Mouse (Mus musculus): ENCODE results near the gene B3gnt3. TPM values are rescaled to one million over a fixed set of nuclear protein-coding genes. Genes with fewer than 3 reads are reported as not detected.
A peak's percentile ranks its signal among the peaks of the same experiment; 100 is the strongest.

Gene B3gnt3
- polyA plus RNA-seq, 1 experiment, result 5.5 TPM

DNA sequence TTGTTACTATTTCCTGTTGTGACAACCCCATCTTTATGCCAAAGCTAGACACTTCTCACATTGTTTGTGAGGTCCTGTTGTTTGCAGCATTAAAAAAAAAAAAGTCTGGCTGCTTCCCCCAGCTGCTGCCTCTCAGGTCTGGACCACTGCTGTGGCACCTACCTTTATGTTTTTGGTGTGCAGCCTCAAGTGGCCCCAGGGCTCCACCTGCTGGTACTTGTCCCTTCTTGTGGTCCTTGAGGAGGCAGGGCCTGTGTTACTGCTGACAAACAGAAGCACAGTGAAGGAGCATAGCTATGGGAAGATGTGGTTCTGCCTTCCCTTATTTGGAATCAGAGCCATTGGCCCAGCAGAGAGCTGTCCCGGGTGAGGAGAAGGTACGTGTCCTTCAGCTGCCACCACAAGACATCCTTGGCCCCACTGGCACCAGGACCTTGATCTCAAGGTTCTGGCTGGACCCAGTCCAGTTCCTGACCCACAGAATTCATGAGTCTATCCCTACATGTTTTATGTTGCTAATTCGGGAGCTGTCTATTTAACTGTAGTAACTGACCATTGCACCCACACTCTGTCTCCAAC lies 30.2 kb upstream of the B3gnt3 start:
- Histone ChIP-seq H3K36me3 (ENCODE audit: control insufficient read depth, insufficient read depth, low read length) (no peaks in the 10 kb centered on the region), H3K27me3 (replicated peaks; ENCODE audit: control insufficient read depth, insufficient read depth, low read length) (no peaks in the 10 kb centered on the region), H3K27ac (ENCODE audit: insufficient read depth, low read depth, low read length) (no peak overlapping the region), H3K4me1 (ENCODE audit: control insufficient read depth, insufficient read depth, low read length) (no peaks in the 10 kb centered on the region), H3K4me3 (ENCODE audit: insufficient read depth, low read depth, low read length) (no peak overlapping the region)
- TF ChIP-seq POLR2A (IDR thresholded peaks at IDR 0.05; ENCODE audit: low read depth, low read length) (no peak), CTCF (conservative IDR thresholded peaks at IDR 0.05; ENCODE audit: insufficient read depth, insufficient read length, low read depth, low read length) (peak; percentile 57)
- peak; percentile 62 for DNase-seq
- 49% methylated on average over 3 of the region's 3 CpGs for WGBS

- Histone ChIP-seq H3K4me3 (ENCODE audit: insufficient read depth, low read depth, low read length) (no peak overlapping the region), H3K36me3 (ENCODE audit: control insufficient read depth, insufficient read depth, low read length) (no peaks in the 10 kb centered on the region), H3K27ac (ENCODE audit: insufficient read depth, low read depth, low read length) (no peak overlapping the region), H3K4me1 (ENCODE audit: control insufficient read depth, insufficient read depth, low read length) (no peaks in the 10 kb centered on the region), H3K27me3 (replicated peaks; ENCODE audit: control insufficient read depth, insufficient read depth, low read length) (no peaks in the 10 kb centered on the region)
- WGBS, result 10% methylated on average over 14 of the region's 16 CpGs
- TF ChIP-seq CTCF (conservative IDR thresholded peaks at IDR 0.05; ENCODE audit: insufficient read depth, insufficient read length, low read depth, low read length) (no peak), POLR2A (IDR thresholded peaks at IDR 0.05; ENCODE audit: low read depth, low read length) (no peak)
- no peak for DNase-seq
These were observed 27.4 kb upstream of the B3gnt3 start for GRCm38 (mm10) chr8:71728826-71729620.

DNA sequence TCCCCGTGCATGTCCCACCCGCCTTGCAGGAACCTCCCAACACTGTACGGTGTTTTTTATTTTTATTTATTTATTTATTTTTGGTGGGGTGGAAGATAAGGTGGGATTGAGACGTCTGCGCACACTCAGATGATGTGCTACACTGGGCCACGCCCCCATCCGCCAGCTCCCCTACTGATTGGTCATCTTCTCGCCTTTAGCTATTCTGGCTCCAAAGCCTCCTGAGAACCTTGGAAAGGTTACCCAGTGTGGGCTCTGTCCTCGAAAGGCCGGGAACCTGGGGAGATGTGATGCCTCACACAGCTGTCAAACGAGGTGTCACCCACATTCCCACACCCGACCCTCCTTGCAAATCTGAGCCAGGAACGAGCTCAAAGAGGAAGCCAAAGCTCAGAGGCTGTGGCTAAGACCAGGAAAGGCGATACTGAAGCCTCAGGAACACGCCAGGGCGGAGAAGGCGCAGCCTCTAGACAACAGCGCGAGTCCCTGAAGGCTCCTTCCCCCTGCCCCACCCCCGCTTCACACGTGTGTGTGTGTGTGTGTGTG lies 26.7 kb upstream of the B3gnt3 start:
- H3K4me1 ChIP-seq (ENCODE audit: control insufficient read depth, insufficient read depth, low read length), result no peaks in the 10 kb centered on the region
- 0 out of 2 replicates have a peak overlapping the region, but pooled peaks have one; percentile 15 for H3K4me3 ChIP-seq (ENCODE audit: insufficient read depth, low read depth, low read length)
- H3K27me3 ChIP-seq (replicated peaks; ENCODE audit: control insufficient read depth, insufficient read depth, low read length), result no peaks in the 10 kb centered on the region
- TF ChIP-seq POLR2A (IDR thresholded peaks at IDR 0.05; ENCODE audit: low read depth, low read length), result no peak
- TF ChIP-seq CTCF (conservative IDR thresholded peaks at IDR 0.05; ENCODE audit: insufficient read depth, insufficient read length, low read depth, low read length), result no peak
- DNase-seq, result no peak
- no peaks in the 10 kb centered on the region for H3K36me3 ChIP-seq (ENCODE audit: control insufficient read depth, insufficient read depth, low read length)
- WGBS, result 10% methylated on average over 21 of the region's 21 CpGs
- no peak overlapping the region for H3K27ac ChIP-seq (ENCODE audit: insufficient read depth, low read depth, low read length)

- Histone ChIP-seq H3K27me3 (replicated peaks; ENCODE audit: control insufficient read depth, insufficient read depth, low read length) (no peaks in the 10 kb centered on the region), H3K27ac (ENCODE audit: insufficient read depth, low read depth, low read length) (no peak within 1 kb of the TSS), H3K36me3 (ENCODE audit: control insufficient read depth, insufficient read depth, low read length) (no peaks in the 10 kb centered on the region), H3K4me1 (ENCODE audit: control insufficient read depth, insufficient read depth, low read length) (no peaks in the 10 kb centered on the region), H3K4me3 (ENCODE audit: insufficient read depth, low read depth, low read length) (peak within 1 kb of the TSS; percentile 38)
- 2% methylated on average over 44 of the region's 54 CpGs for WGBS
- DNase-seq, result peak; percentile 71
- no peak for TF ChIP-seq POLR2A (IDR thresholded peaks at IDR 0.05; ENCODE audit: low read depth, low read length)
- TF ChIP-seq CTCF (conservative IDR thresholded peaks at IDR 0.05; ENCODE audit: insufficient read depth, insufficient read length, low read depth, low read length), result no peak
These were observed 23.7 kb upstream of the B3gnt3 start, which contains the start of gene Fcho1 for GRCm38 (mm10) chr8:71725122-71725924. Gene Fcho1, minus strand, starts transcription at chr8:71725716.

- Histone ChIP-seq H3K27ac (ENCODE audit: insufficient read depth, low read depth, low read length) (no peak overlapping the region), H3K27me3 (replicated peaks; ENCODE audit: control insufficient read depth, insufficient read depth, low read length) (no peaks in the 10 kb centered on the region), H3K36me3 (ENCODE audit: control insufficient read depth, insufficient read depth, low read length) (no peaks in the 10 kb centered on the region), H3K4me3 (ENCODE audit: insufficient read depth, low read depth, low read length) (no peak overlapping the region), H3K4me1 (ENCODE audit: control insufficient read depth, insufficient read depth, low read length) (no peaks in the 10 kb centered on the region)
- TF ChIP-seq POLR2A (IDR thresholded peaks at IDR 0.05; ENCODE audit: low read depth, low read length), result no peak
- no peak for TF ChIP-seq CTCF (conservative IDR thresholded peaks at IDR 0.05; ENCODE audit: insufficient read depth, insufficient read length, low read depth, low read length)
- 72% methylated on average over 4 of the region's 4 CpGs for WGBS
- no peak for DNase-seq
These were observed 22.8 kb upstream of the B3gnt3 start for GRCm38 (mm10) chr8:71724389-71724788.

DNA sequence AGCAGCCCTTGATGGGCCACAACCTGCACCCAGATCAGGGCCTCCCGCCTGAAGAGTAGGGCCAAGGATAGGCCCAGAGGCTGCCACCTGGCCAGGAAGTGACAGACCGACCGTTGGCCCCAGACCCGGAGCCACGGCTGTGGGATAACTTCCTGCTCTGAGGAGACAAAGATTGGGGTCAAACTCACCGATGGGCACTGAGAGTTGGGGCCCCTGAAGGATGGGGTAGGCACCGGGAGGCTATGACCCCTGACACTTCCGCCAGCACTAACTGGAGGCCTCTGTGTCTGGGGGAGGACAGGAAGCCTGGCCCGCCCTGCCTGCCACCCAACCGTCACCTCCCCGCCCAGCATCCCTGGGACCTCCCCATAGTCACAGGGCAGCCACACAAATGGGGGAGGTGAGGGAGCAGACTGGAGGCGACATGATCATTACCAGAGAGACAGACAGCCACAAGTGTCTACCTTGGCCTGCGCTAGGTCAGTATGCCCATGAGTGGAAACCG lies 21.5 kb upstream of the B3gnt3 start:
- 64% methylated on average over 14 of the region's 14 CpGs for WGBS
- TF ChIP-seq POLR2A (IDR thresholded peaks at IDR 0.05; ENCODE audit: low read depth, low read length) (no peak), CTCF (conservative IDR thresholded peaks at IDR 0.05; ENCODE audit: insufficient read depth, insufficient read length, low read depth, low read length) (no peak)
- DNase-seq, result no peak
- H3K27me3 ChIP-seq (replicated peaks; ENCODE audit: control insufficient read depth, insufficient read depth, low read length), result no peaks in the 10 kb centered on the region
- no peaks in the 10 kb centered on the region for H3K36me3 ChIP-seq (ENCODE audit: control insufficient read depth, insufficient read depth, low read length)
- H3K27ac ChIP-seq (ENCODE audit: insufficient read depth, low read depth, low read length), result no peak overlapping the region
- no peak overlapping the region for H3K4me3 ChIP-seq (ENCODE audit: insufficient read depth, low read depth, low read length)
- no peaks in the 10 kb centered on the region for H3K4me1 ChIP-seq (ENCODE audit: control insufficient read depth, insufficient read depth, low read length)
